Mouse (Mus musculus) E14TG2a.4 (cell line): ENCODE measurements around the gene Hcrtr1.

ENCODE experiments used
- CTCF ChIP-seq: conservative IDR thresholded peaks from 2 replicates; pipeline ENCODE4 v1.5.1; 2014; ENCODE audit warnings: low read length
- NANOG ChIP-seq: IDR thresholded peaks from 2 replicates; pipeline ENCODE4 v1.6.1; 2014; ENCODE audit warnings: borderline replicate concordance, low read length, mixed read lengths
- POU5F1 ChIP-seq: IDR thresholded peaks from 2 replicates; pipeline ENCODE4 v1.6.1; 2014; ENCODE audit warnings: low read length, borderline replicate concordance

DNA sequence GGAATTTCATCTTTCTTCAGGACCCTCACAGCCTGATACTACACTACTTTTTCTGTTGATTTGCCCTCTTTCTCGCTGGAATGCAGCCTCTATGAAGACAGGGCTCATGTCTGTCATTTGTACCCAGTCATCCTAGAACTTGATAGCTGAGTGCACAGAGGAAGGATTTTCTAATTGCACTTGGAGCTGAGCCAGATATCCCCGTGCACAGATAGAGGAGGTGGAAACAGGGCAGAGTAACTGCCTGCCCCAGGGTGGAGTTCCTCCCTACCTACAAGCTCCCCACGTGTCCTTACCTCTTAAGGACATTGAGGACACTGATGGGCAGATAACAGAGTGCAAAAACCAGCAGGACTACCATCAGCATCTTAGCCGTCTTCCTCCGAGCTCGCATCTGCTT is 5.8 kb downstream of the Hcrtr1 start:
- TF ChIP-seq CTCF: no peak
- TF ChIP-seq POU5F1: no peak
- no peak for TF ChIP-seq NANOG
